Mouse (Mus musculus) monocyte, adult 5-6 weeks (primary cell): Measurements from ENCODE around the gene Lbh. TPM values are rescaled to one million over a fixed set of nuclear protein-coding genes. Genes with fewer than 3 reads are reported as not detected.

Experiments
- ATAC-seq: fragments of 153-309, 156-312 bp; replicated peaks from 2 replicates; pipeline ENCODE4 v1.8.0; 2017; ENCODE audit warnings: mild to moderate bottlenecking; ENCODE audit not compliant: low TSS enrichment, insufficient number of reproducible peaks, severe bottlenecking, poor library complexity, low FRiP score
- total RNA-seq: library from RNA; stranded (forward); fragments of 200-1000, 200-491, 200-594 nt; gene quantifications from 3 replicates; pipeline ENCODE4 v1.2.3, GENCODE M21; 2017

Lbh gene
- total RNA-seq, 1 experiment from 2014 or later, result 71.9 TPM

- peak; percentile 51 for ATAC-seq
Measured at GRCm38 (mm10) chr17:72960873-72961272, 42.8 kb downstream of the Lbh start.

- ATAC-seq, result 0 out of 2 replicates have a peak, but pooled peaks have one; percentile 28
Measured at GRCm38 (mm10) chr17:72961953-72962630, 44.0 kb downstream of the Lbh start.

DNA sequence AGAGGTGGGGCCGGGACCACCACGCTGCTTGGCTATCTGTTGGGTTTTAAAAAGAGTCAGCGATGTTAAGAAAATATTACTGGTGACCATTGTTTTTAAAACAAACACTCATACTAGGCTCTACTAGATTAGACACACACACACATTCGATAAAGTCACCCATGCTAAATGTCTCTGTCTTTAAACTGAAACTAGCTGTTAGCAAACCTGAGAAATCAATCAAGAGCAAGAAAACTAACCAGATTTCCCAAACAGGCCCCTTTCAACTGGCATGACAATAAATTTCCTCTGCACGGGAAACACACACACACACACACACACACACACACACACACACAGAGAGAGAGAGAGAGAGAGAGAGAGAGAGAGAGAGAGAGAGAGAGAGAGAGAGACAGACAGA lies 47.6 kb downstream of the Lbh start:
- no peak for ATAC-seq

GRCm38 (mm10) chr17:72966091-72966531 lies 48.0 kb downstream of the Lbh start:
- ATAC-seq, result no peak

- peak; percentile 88 for ATAC-seq
Measured at GRCm38 (mm10) chr17:72966878-72967277, 48.8 kb downstream of the Lbh start.

DNA sequence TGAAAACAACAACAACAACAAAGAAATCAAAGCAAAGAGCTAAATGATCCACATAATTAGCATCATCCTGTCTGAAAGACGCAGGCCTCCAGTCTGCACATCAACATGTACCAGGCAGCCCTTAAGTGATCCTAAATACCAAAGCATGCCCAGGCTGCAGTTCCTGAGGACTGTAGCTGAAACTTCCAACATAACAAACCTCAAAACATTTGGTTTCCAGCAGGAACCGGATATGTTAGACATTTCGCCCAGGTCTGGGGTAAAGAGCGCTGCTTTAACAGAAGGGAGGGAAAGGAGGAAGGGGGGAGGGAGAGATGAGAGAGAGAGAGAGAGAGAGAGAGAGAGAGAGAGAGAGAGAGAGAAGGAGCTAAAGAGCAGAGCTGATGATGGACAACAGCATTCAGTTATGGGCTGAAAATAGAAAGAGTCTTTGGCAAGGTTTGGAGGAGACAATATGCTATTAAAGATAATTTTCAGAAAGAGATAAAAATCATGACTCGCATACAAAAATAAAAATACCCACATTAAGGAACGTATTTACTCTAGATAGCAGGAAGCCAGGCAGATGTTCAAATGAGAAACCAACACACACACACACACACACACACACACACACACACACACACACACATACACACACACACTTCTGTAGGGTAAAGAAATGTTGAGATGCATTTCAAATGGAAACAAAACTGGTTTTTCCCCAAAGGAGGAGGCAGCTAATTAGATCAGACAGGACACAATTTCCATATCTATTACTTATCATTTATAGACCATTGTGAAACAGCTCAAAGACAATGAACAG lies 49.5 kb downstream of the Lbh start:
- no peak for ATAC-seq

- ATAC-seq, result no peak
Measured at GRCm38 (mm10) chr17:72968666-72969065, 50.6 kb downstream of the Lbh start.

GRCm38 (mm10) chr17:72970631-72971161 lies 52.6 kb downstream of the Lbh start:
- no peak for ATAC-seq

GRCm38 (mm10) chr17:72973041-72973440 lies 54.9 kb downstream of the Lbh start:
- ATAC-seq, result no peak

GRCm38 (mm10) chr17:72976258-72977231 lies 58.4 kb downstream of the Lbh start:
- ATAC-seq, result no peak

- no peak for ATAC-seq
Measured at GRCm38 (mm10) chr17:72977616-72978015, 59.5 kb downstream of the Lbh start.

- ATAC-seq, result no peak
Measured at GRCm38 (mm10) chr17:72982156-72982555, 64.1 kb downstream of the Lbh start.

GRCm38 (mm10) chr17:72983471-72983870 lies 65.4 kb downstream of the Lbh start:
- no peak for ATAC-seq

GRCm38 (mm10) chr17:72989025-72989424 lies 70.9 kb downstream of the Lbh start:
- no peak for ATAC-seq

Other genes starting within 250 kb of the Lbh start
- gene Ypel5, start 81.9 kb upstream of the Lbh start, total RNA-seq, result 165 to 238 TPM (median 228 TPM) in 3 replicates
- gene Lclat1, start 189.7 kb downstream of the Lbh start, total RNA-seq, result 6.3 to 7.8 TPM (median 7.7 TPM) in 3 replicates